Mouse (Mus musculus): ENCODE data around the gene Chrnb4. TPM values are rescaled to one million over a fixed set of nuclear protein-coding genes. Genes with fewer than 3 reads are reported as not detected.

The Chrnb4 gene
- polyA plus RNA-seq, 1 experiment from 2014 or later: 1.9 TPM

- 18% methylated on average over 6 of the region's 6 CpGs for WGBS
- H3K27ac ChIP-seq (replicated peaks; ENCODE audit: low read depth, low read length): no peak overlapping the region
- peaks cover under 1% of the 10 kb centered on the region; the same call in 1 of the 2 replicates for H3K4me1 ChIP-seq (ENCODE audit: control insufficient read depth, insufficient read depth, low read length)
- no peak overlapping the region for H3K4me3 ChIP-seq (replicated peaks; ENCODE audit: low read depth, low read length)
- H3K9me3 ChIP-seq (ENCODE audit: control insufficient read depth, low read length): no peaks in the 10 kb centered on the region
- ATAC-seq (ENCODE audit: low FRiP score, low TSS enrichment) (peak; percentile 58), DNase-seq (peak; percentile 66)
- no peak overlapping the region for H3K4me2 ChIP-seq (ENCODE audit: low read length)
- H3K36me3 ChIP-seq (ENCODE audit: control insufficient read depth, insufficient read depth, low read length): no peaks in the 10 kb centered on the region
- H3K9ac ChIP-seq (replicated peaks; ENCODE audit: low read length): no peak overlapping the region
- peaks cover 9% of the 10 kb centered on the region; the same call in 1 of the 2 replicates for H3K27me3 ChIP-seq (ENCODE audit: control insufficient read depth, insufficient read depth, low read length)
Observed at GRCm38 (mm10) chr9:55031435-55032167, 17.0 kb downstream of the Chrnb4 start.

- H3K4me1 ChIP-seq (ENCODE audit: control insufficient read depth, insufficient read depth, low read length): peaks cover 14% of the 10 kb centered on the region; the same call in 1 of the 2 replicates
- peak; percentile 62 for ATAC-seq (ENCODE audit: low FRiP score, low TSS enrichment)
- H3K4me2 ChIP-seq (ENCODE audit: low read length): peak within 1 kb of the TSS; percentile 82
- peak within 1 kb of the TSS; percentile 51 for H3K4me3 ChIP-seq (replicated peaks; ENCODE audit: low read depth, low read length)
- H3K36me3 ChIP-seq (ENCODE audit: control insufficient read depth, insufficient read depth, low read length): 0 out of 2 replicates have a peak, but pooled peaks cover 2% of the 10 kb centered on the region
- peak within 1 kb of the TSS; percentile 69 for H3K9ac ChIP-seq (replicated peaks; ENCODE audit: low read length)
- peak; percentile 80 for DNase-seq
- H3K27me3 ChIP-seq (ENCODE audit: control insufficient read depth, insufficient read depth, low read length): peaks cover 26% of the 10 kb centered on the region
- H3K9me3 ChIP-seq (ENCODE audit: control insufficient read depth, low read length): no peaks in the 10 kb centered on the region
- H3K27ac ChIP-seq (replicated peaks; ENCODE audit: low read depth, low read length): peak within 1 kb of the TSS; percentile 61
- WGBS: under 1% methylated on average over 39 of the region's 39 CpGs
Observed at GRCm38 (mm10) chr9:55026275-55026663, 22.3 kb downstream of the Chrnb4 start, which contains the start of gene Chrna3. Gene Chrna3 (minus strand): TSS chr9:55026562.

- ATAC-seq (ENCODE audit: low FRiP score, low TSS enrichment) (0 out of 2 replicates have a peak, but pooled peaks have one; percentile 36), DNase-seq (peak; percentile 63)
- H3K27ac ChIP-seq (replicated peaks; ENCODE audit: low read depth, low read length): peak overlapping the region; percentile 61
- H3K9me3 ChIP-seq (ENCODE audit: control insufficient read depth, low read length): no peaks in the 10 kb centered on the region
- H3K9ac ChIP-seq (replicated peaks; ENCODE audit: low read length): peak overlapping the region; percentile 69
- H3K36me3 ChIP-seq (ENCODE audit: control insufficient read depth, insufficient read depth, low read length): 0 out of 2 replicates have a peak, but pooled peaks cover 2% of the 10 kb centered on the region
- H3K4me2 ChIP-seq (ENCODE audit: low read length): peak overlapping the region; percentile 82
- WGBS: 8% methylated on average over 38 of the region's 38 CpGs
- H3K4me1 ChIP-seq (ENCODE audit: control insufficient read depth, insufficient read depth, low read length): 0 out of 2 replicates have a peak, but pooled peaks cover 14% of the 10 kb centered on the region
- H3K4me3 ChIP-seq (replicated peaks; ENCODE audit: low read depth, low read length): peak overlapping the region; percentile 51
- H3K27me3 ChIP-seq (ENCODE audit: control insufficient read depth, insufficient read depth, low read length): peaks cover 26% of the 10 kb centered on the region
Observed at GRCm38 (mm10) chr9:55025534-55026274, 22.9 kb downstream of the Chrnb4 start.

- Histone ChIP-seq H3K9ac (replicated peaks; ENCODE audit: low read length) (no peak overlapping the region), H3K9me3 (ENCODE audit: control insufficient read depth, low read length) (no peaks in the 10 kb centered on the region), H3K27ac (replicated peaks; ENCODE audit: low read depth, low read length) (no peak overlapping the region), H3K27me3 (ENCODE audit: control insufficient read depth, insufficient read depth, low read length) (peaks cover 26% of the 10 kb centered on the region), H3K4me1 (ENCODE audit: control insufficient read depth, insufficient read depth, low read length) (0 out of 2 replicates have a peak, but pooled peaks cover 14% of the 10 kb centered on the region), H3K36me3 (ENCODE audit: control insufficient read depth, insufficient read depth, low read length) (0 out of 2 replicates have a peak, but pooled peaks cover 2% of the 10 kb centered on the region), H3K4me3 (replicated peaks; ENCODE audit: low read depth, low read length) (no peak overlapping the region), H3K4me2 (ENCODE audit: low read length) (no peak overlapping the region)
- DNase-seq (peak; percentile 91), ATAC-seq (ENCODE audit: low FRiP score, low TSS enrichment) (no peak)
- 43% methylated on average over 13 of the region's 13 CpGs for WGBS
Observed at GRCm38 (mm10) chr9:55023902-55024583, 24.5 kb downstream of the Chrnb4 start.

- ATAC-seq (ENCODE audit: low FRiP score, low TSS enrichment): no peak
- 0 out of 2 replicates have a peak, but pooled peaks cover 14% of the 10 kb centered on the region for H3K4me1 ChIP-seq (ENCODE audit: control insufficient read depth, insufficient read depth, low read length)
- WGBS: 80% methylated on average over 5 of the region's 5 CpGs
- no peak overlapping the region for H3K4me2 ChIP-seq (ENCODE audit: low read length)
- no peak overlapping the region for H3K9ac ChIP-seq (replicated peaks; ENCODE audit: low read length)
- no peak overlapping the region for H3K27ac ChIP-seq (replicated peaks; ENCODE audit: low read depth, low read length)
- peaks cover 26% of the 10 kb centered on the region for H3K27me3 ChIP-seq (ENCODE audit: control insufficient read depth, insufficient read depth, low read length)
- H3K4me3 ChIP-seq (replicated peaks; ENCODE audit: low read depth, low read length): no peak overlapping the region
- DNase-seq: no peak
- H3K9me3 ChIP-seq (ENCODE audit: control insufficient read depth, low read length): no peaks in the 10 kb centered on the region
- H3K36me3 ChIP-seq (ENCODE audit: control insufficient read depth, insufficient read depth, low read length): 0 out of 2 replicates have a peak, but pooled peaks cover 2% of the 10 kb centered on the region
Observed at GRCm38 (mm10) chr9:55023326-55023725, 25.3 kb downstream of the Chrnb4 start.

GRCm38 (mm10) chr9:55016926-55017325 is 31.7 kb downstream of the Chrnb4 start:
- no peak for ATAC-seq (ENCODE audit: low FRiP score, low TSS enrichment)
- 88% methylated on average over 3 of the region's 3 CpGs for WGBS
- no peaks in the 10 kb centered on the region for H3K9me3 ChIP-seq (ENCODE audit: control insufficient read depth, low read length)
- H3K27me3 ChIP-seq (ENCODE audit: control insufficient read depth, insufficient read depth, low read length): no peaks in the 10 kb centered on the region
- H3K36me3 ChIP-seq (ENCODE audit: control insufficient read depth, insufficient read depth, low read length): peaks cover 10% of the 10 kb centered on the region
- H3K27ac ChIP-seq (replicated peaks; ENCODE audit: low read depth, low read length): no peak overlapping the region
- H3K4me2 ChIP-seq (ENCODE audit: low read length): no peak overlapping the region
- no peaks in the 10 kb centered on the region for H3K4me1 ChIP-seq (ENCODE audit: control insufficient read depth, insufficient read depth, low read length)
- no peak for DNase-seq
- no peak overlapping the region for H3K4me3 ChIP-seq (replicated peaks; ENCODE audit: low read depth, low read length)
- H3K9ac ChIP-seq (replicated peaks; ENCODE audit: low read length): no peak overlapping the region

- H3K9me3 ChIP-seq (ENCODE audit: control insufficient read depth, low read length): no peaks in the 10 kb centered on the region
- ATAC-seq (ENCODE audit: low FRiP score, low TSS enrichment) (no peak), DNase-seq (no peak)
- H3K27me3 ChIP-seq (ENCODE audit: control insufficient read depth, insufficient read depth, low read length): no peaks in the 10 kb centered on the region
- WGBS: 55% methylated on average over 6 of the region's 6 CpGs
- no peak overlapping the region for H3K4me3 ChIP-seq (replicated peaks; ENCODE audit: low read depth, low read length)
- H3K4me2 ChIP-seq (ENCODE audit: low read length): no peak overlapping the region
- no peak overlapping the region for H3K27ac ChIP-seq (replicated peaks; ENCODE audit: low read depth, low read length)
- H3K4me1 ChIP-seq (ENCODE audit: control insufficient read depth, insufficient read depth, low read length): no peaks in the 10 kb centered on the region
- no peak overlapping the region for H3K9ac ChIP-seq (replicated peaks; ENCODE audit: low read length)
- H3K36me3 ChIP-seq (ENCODE audit: control insufficient read depth, insufficient read depth, low read length): peaks cover 6% of the 10 kb centered on the region
Observed at GRCm38 (mm10) chr9:55010588-55011350, 37.8 kb downstream of the Chrnb4 start.

GRCm38 (mm10) chr9:55009692-55010091 is 38.9 kb downstream of the Chrnb4 start:
- Histone ChIP-seq H3K27ac (replicated peaks; ENCODE audit: low read depth, low read length) (no peak overlapping the region), H3K4me2 (ENCODE audit: low read length) (no peak overlapping the region), H3K9me3 (ENCODE audit: control insufficient read depth, low read length) (no peaks in the 10 kb centered on the region), H3K4me1 (ENCODE audit: control insufficient read depth, insufficient read depth, low read length) (no peaks in the 10 kb centered on the region), H3K36me3 (ENCODE audit: control insufficient read depth, insufficient read depth, low read length) (no peaks in the 10 kb centered on the region), H3K4me3 (replicated peaks; ENCODE audit: low read depth, low read length) (no peak overlapping the region), H3K27me3 (ENCODE audit: control insufficient read depth, insufficient read depth, low read length) (no peaks in the 10 kb centered on the region), H3K9ac (replicated peaks; ENCODE audit: low read length) (no peak overlapping the region)
- no peak for ATAC-seq (ENCODE audit: low FRiP score, low TSS enrichment)
- no peak for DNase-seq
- WGBS: 90% methylated on average over 2 of the region's 2 CpGs

Data from midbrain, embryonic 14.5 days (tissue).